Mouse (Mus musculus) adrenal gland (tissue): ENCODE data around the gene Mis12.

Experiments used
- intact Hi-C: fragments of 180-260 bp; cut with DNase I; formaldehyde crosslinking; loops from one replicate; pipeline ENCODE4 v1.15.1; 2025
- long read RNA-seq, 2 experiments: library from polyadenylated mRNA; unstranded; transcript quantifications; one replicate each; pipeline ENCODE4 v2.0.0; 2020; ENCODE audit warnings: borderline replicate concordance in 1 of 2; ENCODE audit not compliant: insufficient replicate concordance in 1 of 2

Gene Mis12
- long read RNA-seq, experiment 1, transcript Mis12-201 (3 exons, 3,003 nt) = major isoform, 11 of 13 reads
- long read RNA-seq, experiment 1, partial matches to known transcripts = 2 of 13 reads
- long read RNA-seq, experiment 1, other reads (novel, unspliced or antisense) = 0 of 13 reads
- long read RNA-seq, experiment 2, transcript Mis12-201 (3 exons, 3,003 nt) = major isoform, 6 of 10 reads
- long read RNA-seq, experiment 2, partial matches to known transcripts = 2 of 10 reads
- long read RNA-seq, experiment 2, other reads (novel, unspliced or antisense) = 2 of 10 reads

- intact Hi-C loops = no loop called here
Measured at GRCm38 (mm10) chr11:71019201-71020068, at the start of gene Mis12, which contains the start of gene Derl2. Mis12 (plus strand) TSS chr11:71019611. Derl2 (minus strand) TSS chr11:71019841.

GRCm38 (mm10) chr11:70969821-70970559 lies 49.4 kb upstream of the Mis12 start, which contains the start of the genes Nup88 and Rpain:
Nup88 (minus strand) TSS chr11:70969973.
Rpain (plus strand) TSS chr11:70970213.
- intact Hi-C loops = no loop called here

GRCm38 (mm10) chr11:70970560-70971540 lies 48.6 kb upstream of the Mis12 start:
- intact Hi-C loops = no loop called here

GRCm38 (mm10) chr11:70972586-70972985 lies 46.8 kb upstream of the Mis12 start:
- intact Hi-C loops = no loop called here

GRCm38 (mm10) chr11:70973947-70974346 lies 45.5 kb upstream of the Mis12 start:
- intact Hi-C loops = no loop called here

GRCm38 (mm10) chr11:70975193-70975592 lies 44.2 kb upstream of the Mis12 start:
- intact Hi-C loops = no loop called here

GRCm38 (mm10) chr11:70977293-70977692 lies 42.1 kb upstream of the Mis12 start:
- intact Hi-C loops = no loop called here

GRCm38 (mm10) chr11:70980232-70980631 lies 39.2 kb upstream of the Mis12 start:
- intact Hi-C loops = loop anchor here (5.0 to 10.0 kb wide), 2 partner anchors 72 to 165 kb away; partner anchors contain the start of gene Nlrp1a

GRCm38 (mm10) chr11:70980751-70981510 lies 38.5 kb upstream of the Mis12 start:
- intact Hi-C loops = loop anchor here (5.0 to 10.0 kb wide), 2 partner anchors 71 to 164 kb away; partner anchors contain the start of gene Nlrp1a

GRCm38 (mm10) chr11:70982030-70982429 lies 37.4 kb upstream of the Mis12 start:
- intact Hi-C loops = loop anchor here (5.0 to 10.0 kb wide), 2 partner anchors 70 to 163 kb away; partner anchors contain the start of gene Nlrp1a

GRCm38 (mm10) chr11:70982557-70983228 lies 36.7 kb upstream of the Mis12 start, which contains the start of gene C1qbp:
C1qbp (minus strand) TSS chr11:70983026.
- intact Hi-C loops = loop anchor here (5.0 to 10.0 kb wide), 2 partner anchors 70 to 162 kb away; partner anchors contain the start of gene Nlrp1a

GRCm38 (mm10) chr11:71001167-71001566 lies 18.2 kb upstream of the Mis12 start:
- intact Hi-C loops = no loop called here

GRCm38 (mm10) chr11:71003611-71004315 lies 15.6 kb upstream of the Mis12 start:
- intact Hi-C loops = no loop called here

- intact Hi-C loops = no loop called here
Measured at GRCm38 (mm10) chr11:71004316-71004773, 15.1 kb upstream of the Mis12 start, which contains the start of gene Dhx33. Dhx33 (minus strand) TSS chr11:71004437.

GRCm38 (mm10) chr11:71005046-71005445 lies 14.4 kb upstream of the Mis12 start:
- intact Hi-C loops = no loop called here

GRCm38 (mm10) chr11:71007026-71007425 lies 12.4 kb upstream of the Mis12 start:
- intact Hi-C loops = no loop called here

GRCm38 (mm10) chr11:71007831-71008230 lies 11.6 kb upstream of the Mis12 start:
- intact Hi-C loops = no loop called here

- intact Hi-C loops = no loop called here
Measured at GRCm38 (mm10) chr11:71008321-71008720, 11.1 kb upstream of the Mis12 start.
